Mouse (Mus musculus) adrenal gland, postnatal 14 days (tissue): ENCODE data around the gene Gls. TPM values are rescaled to one million over a fixed set of nuclear protein-coding genes. Genes with fewer than 3 reads are reported as not detected.

Source experiments
- DNase-seq: peaks from one replicate; pipeline ENCODE4 v3.0.0; 2021; ENCODE audit warnings: mixed read lengths
- long read RNA-seq, 2 experiments: library from polyadenylated mRNA; stranded (forward); transcript quantifications; one replicate each; pipeline ENCODE4 v2.0.0; 2021
- total RNA-seq: library from RNA; stranded (reverse); gene quantifications from 2 replicates; pipeline ENCODE4 v1.2.3, GENCODE M21; 2021

Gene Gls
- total RNA-seq: 95.3 and 112 TPM in 2 replicates
- long read RNA-seq, experiment 1, full-length matches to known transcripts: 14 of 20 reads
- long read RNA-seq, experiment 1, partial matches to known transcripts: 3 of 20 reads
- long read RNA-seq, experiment 1, other reads (novel, unspliced or antisense): 3 of 20 reads
- long read RNA-seq, experiment 2, full-length matches to known transcripts: 7 of 11 reads
- long read RNA-seq, experiment 2, partial matches to known transcripts: 1 of 11 reads
- long read RNA-seq, experiment 2, other reads (novel, unspliced or antisense): 3 of 11 reads

DNA sequence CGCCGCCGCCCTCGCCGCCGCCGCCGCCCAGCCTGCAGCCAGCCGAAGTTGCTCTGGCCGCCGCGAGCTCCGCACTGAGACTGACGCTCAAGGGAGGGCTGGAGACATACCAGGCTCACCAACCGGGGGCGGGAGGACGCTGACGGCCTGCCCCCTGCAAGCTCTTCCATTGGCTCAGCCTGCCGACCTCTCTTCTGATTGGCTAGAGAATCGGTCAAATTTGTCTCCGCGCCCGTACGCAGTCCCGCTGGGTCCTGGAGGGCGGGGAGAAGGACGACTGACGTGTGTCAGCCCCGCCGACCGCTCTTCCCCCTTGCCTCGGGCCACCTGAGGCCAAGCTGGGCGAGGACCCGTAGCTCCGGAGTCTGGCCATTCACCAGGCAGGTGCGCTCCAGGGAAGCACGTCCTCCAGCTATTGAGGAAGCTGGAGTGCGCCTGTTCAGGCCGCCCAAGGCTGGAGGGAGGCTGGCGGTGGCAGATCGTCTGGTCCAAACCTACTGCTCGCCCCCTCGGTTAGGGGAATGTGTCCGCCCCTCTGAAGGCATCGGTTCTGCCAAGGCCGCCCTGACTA is at the start of gene Gls:
TSS of gene Gls (minus strand) at position 90 of the 571 bp plus-strand sequence.
- DNase-seq: peak; percentile 98

GRCm38 (mm10) chr1:52279831-52280595 is 47.0 kb upstream of the Gls start:
- no peak for DNase-seq

- no peak for DNase-seq
Observed at GRCm38 (mm10) chr1:52279331-52279730, 46.3 kb upstream of the Gls start.

DNA sequence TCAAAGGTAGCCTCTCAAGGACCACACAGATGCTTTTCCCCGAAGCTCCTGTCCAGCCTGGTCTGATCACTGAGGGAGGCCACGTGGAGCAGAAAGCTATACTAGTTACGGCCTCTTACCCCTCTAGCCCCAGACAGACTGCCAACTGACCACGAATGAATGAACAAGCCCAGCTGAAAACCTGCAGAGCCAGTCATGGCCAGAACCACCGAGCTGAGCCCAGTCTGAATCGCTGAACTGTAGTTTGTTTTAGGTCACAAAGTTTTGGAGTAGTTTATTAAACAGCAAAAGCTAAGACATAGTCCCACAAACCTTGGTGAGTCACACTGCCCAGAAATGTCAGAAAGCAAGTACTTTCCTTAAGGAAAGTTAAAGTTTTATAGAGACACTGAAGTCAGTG is 45.0 kb upstream of the Gls start:
- DNase-seq: no peak

DNA sequence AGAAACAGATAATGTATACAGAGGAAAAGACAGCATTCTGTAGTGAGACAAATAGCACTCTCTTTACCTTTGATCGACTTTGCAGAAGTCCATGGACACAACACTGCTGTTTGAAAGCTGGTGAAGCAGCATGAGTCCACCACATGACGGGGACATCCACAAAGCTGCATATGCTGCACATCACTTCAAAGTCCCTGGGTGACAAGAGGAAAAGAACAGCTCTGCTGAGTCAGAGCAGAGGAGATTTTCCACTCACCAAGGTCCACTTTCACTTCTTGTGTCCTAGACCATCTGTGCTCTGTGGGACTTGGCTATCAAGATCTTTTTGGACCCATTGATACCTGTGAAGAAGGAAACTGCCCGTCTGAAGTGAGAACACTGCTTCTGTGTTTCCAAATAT is 41.2 kb upstream of the Gls start:
- DNase-seq: peak; percentile 17

DNA sequence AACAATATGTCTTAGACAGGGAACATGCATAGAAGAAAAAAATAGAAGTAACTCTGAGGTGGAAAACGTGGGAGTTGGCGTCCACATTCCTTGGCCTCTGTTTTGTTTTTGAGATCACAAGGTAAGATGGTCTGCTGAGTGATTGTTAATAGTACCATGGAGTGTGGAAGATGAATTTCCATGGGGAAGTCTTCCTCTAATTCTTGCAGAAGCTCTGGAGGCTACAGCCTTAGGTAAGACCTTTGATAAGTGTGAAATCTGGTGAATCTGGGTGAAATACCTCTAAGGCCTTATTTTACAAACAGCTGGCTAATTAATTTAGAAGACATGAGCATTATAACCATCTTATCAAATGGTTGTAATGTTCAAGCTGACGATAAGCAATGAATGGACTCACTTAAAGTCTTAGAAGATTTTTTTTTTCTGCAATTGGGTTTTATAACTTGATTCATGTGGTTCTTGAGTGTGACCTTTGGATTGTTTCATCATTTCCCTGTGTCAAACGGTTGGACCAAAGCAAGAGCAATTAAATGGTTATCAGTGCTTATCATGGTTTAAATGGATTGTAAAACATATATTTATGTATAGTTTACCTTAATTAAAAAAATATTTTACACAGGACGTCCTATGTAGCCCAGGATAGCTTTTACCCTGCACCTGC is 39.1 kb upstream of the Gls start:
- DNase-seq: no peak

DNA sequence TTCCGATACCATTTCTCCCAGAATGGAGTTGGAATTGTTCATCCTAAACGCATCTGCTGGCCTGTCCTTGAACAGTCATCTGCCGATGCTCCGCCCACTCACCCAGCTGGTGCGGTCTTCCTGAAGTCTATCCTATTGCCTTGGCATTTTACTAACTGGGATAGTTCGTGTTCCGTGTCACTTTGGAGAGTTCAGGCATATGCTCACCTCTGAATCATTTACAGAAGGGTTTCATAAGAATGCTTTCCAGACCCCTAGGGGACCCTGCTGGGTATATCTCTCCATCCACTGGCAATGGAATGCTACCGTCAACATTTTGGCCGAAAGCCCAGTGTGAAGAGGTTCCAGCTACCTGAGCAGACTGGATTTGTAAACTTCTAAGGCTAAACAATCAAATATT is 37.3 kb upstream of the Gls start:
- DNase-seq: peak; percentile 34

DNA sequence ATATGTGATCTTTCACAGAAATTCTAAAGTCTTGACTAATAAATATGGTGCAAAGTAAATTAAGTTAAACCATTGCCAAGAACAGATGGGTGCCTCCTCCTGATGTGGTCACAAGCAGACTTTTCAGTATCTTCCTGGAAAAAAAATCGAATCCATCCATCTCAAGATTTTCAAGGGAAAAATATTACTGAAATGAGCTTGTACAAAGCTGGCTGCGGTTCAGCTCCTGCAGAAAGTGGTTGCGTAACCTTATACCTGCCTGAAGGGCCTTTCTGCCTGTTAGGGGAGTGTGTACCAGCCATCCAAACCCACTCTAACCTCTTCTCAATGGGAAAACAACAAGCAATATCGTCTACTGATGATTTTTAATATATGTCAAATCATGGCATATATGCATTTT is 36.6 kb upstream of the Gls start:
- no peak for DNase-seq

- no peak for DNase-seq
Observed at GRCm38 (mm10) chr1:52268006-52268405, 35.0 kb upstream of the Gls start.

DNA sequence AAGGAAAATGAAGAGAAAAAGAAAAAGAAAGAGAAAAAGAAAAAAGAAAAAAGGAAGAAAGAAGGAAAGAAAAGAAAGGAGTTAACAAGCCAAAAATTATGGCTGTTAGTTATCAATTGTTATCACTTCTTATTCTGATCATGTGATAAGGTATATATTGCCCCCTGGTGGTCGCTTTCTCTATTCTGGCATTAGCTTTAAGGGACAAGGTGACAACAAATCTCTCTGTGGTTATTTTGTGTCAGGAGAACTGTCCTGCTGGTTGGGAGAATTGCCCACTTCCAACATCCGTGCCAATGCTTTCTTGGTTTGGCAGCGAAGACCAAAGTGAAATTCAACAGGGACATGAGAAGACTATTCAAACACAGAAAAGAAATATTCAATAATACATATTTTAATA is 34.6 kb upstream of the Gls start:
- peak; percentile 77 for DNase-seq

DNA sequence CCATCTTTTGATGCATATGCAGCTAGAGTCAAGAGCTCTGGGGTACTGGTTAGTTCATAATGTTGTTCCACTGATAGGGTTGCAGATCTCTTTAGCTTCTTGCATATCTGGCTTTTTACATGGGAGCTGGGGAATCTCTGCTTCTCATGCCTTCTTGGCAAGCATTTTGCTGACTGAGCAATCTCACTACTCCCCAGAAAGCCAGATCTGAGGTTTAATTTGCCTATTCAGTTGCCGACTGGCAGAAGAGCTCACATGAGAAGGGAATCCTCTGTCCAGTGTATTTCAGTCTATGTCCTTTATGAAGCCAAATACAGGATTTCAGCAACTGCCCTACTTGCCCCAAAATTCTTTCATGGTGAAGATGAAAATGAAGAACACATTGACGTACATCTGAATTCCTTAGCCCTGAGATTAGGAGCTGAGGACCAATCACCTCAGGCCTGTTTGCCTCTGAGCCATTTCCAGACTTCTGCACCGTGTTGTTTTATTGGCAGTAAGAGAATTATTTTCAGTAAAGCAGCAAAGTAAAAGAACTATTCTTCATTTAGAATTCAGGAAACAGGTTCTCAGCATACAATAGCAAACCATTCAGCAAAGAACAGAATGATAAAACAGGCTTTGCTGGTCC is 33.0 kb upstream of the Gls start:
- no peak for DNase-seq

DNA sequence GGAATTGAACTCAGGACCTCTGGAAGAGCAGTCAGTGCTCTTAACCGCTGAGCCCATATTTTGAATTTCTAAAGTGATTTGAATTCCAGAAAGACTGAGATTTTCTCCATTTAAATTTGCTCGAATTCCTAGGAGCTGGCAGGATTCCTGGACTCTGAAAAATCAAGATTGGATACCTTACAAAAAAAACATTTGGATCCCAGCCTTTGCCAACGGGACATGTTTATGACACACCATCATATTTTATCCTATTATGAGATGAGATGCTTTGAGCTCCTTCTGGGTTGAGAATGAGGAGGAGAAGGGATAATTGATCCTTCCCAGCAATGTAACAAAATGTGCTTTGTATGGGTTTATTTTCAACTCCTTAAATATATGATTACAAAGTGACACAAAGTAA is 31.3 kb upstream of the Gls start:
- no peak for DNase-seq

DNA sequence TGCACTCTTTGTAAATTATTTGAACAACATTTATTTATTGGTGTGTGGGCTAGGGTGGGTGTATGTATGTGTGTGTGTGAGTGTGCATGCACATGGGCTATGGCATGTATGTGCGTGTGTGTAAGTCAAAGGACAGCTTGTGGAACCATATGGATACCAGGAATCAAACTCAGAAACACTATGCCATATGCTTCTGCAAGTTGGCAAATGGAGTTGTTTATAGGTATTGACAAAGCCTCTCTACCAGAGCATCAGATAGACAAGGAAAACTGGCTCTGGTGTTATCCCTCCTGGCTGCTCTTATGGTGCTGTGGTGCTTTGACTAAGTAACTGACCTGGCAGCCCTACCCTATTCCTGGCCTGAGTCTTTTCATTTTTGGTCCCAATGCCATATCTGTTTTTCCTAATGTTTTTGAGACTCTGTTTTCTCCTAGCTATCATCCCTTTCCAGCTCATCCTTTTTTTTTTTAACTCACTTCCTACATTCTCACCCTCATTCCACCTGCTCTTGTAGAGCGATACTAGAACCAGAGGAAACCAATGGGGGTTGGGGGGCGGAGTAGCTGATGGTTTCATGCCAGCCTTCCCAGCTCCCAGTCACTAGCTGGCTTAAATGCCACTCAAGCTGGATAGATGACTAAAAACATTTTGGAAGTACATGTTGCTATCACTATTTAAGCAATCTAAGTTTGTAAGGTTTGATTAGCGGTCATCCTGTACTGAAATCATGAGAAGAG is 27.5 kb upstream of the Gls start:
- DNase-seq: no peak

GRCm38 (mm10) chr1:52258006-52258749 is 25.1 kb upstream of the Gls start:
- no peak for DNase-seq

GRCm38 (mm10) chr1:52256916-52257315 is 23.9 kb upstream of the Gls start:
- DNase-seq: no peak

DNA sequence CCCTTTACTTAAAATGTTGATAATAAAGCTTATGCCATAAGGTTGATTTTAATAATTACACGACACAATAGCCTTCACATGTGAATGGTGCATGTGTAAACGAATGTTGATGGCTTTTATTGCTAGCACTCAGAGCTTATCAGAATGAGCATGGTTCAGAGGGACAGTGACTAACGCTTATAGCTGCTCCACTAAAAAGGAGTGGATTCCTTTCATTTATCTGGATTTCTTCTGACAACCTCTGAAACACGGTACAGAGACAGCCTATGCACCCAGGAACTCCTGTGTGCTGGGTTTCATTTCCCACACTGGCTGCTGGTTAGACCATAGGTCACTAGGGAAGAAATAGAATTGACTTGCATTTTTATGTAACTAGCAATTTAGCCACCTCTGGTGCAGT is 23.2 kb upstream of the Gls start:
- no peak for DNase-seq

DNA sequence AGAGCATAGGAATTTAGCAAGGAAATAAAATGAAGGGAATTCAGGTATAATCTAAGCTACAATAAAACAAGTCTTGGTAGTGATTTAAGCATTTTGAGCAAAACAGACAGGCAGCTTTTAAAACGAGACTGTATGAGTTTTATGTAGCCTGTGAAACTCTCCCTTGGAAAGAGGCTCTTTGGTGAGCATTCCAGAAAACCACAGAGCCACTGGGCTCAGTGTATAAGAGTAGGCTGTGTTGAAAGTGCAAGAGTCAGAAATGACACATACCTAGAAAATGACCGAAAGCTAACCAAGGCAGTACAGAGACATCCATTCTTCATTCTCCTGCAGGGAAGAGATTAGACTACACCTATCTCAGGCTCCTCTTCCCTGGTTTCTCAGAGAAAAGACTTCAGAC is 21.4 kb upstream of the Gls start:
- no peak for DNase-seq

DNA sequence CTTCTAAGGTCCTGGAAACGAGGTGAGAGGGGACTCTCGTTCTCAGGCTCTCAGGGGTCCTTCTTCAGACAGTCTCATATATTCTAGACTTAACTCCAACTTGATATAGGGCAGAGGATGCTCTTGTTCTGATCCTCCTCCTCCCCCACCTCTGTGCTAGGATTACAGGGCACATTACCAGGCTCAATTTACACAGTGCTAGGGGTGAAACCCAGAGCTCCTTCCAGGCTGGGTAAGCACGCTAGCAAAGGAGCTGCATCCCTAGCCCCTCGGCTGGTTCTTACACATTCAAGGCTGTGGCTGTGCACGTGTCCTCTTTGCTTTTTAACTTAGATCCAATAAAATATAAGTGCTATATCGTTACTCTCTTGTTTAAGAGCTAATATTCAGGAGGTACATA is 20.4 kb upstream of the Gls start:
- DNase-seq: no peak

DNA sequence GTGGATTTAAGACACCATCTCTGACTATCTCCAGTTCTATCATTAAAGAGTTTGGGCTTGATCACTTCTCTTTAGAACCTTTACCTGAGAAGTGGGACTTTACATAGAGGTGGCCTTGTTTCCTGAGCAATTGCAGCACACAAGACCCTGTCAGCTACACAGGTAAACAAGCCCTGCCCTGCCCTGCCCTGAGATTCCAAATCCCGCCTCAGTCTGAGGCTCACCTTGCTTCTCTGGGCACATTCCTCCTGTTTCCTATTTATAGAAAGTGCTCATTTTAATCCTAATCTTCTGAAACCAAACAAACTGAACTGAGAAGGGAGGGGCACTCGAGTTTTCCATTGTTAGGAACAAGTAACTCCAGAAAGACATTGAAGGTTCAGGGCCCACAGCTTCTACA is 19.4 kb upstream of the Gls start:
- DNase-seq: no peak

DNA sequence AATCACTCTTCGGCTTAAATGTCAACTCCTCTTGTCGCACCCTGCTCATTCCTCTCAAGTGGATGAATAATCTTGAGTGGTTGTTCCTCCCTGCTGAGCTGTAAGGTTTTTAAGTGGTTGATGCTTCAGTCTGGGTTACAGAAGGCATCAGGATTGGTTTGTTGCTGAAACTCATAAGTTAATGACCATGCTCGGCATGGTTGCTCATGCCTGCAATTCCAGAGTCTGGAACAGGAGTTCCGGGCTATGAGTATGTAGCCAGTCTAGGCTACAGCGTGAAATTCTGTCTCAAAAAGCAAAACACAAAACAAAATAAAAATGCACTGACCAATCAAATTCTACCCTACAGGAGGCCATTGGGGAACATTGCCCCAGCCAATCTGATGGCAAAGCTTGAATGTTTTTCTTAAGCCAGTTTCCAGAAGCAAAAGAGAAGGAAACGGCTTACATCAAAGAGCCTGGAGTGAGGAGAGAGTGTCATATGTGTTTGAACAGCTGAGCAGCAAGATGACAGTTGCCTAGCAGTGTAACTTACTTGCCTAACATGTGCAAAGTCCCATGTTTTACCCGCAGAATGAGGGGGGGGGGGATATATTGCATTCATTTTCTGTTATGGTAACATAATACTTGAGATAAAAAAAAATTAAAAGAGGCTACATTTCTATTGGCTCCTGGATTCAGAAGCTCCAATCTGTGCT is 18.2 kb upstream of the Gls start:
- DNase-seq: no peak
